Mouse (Mus musculus) heart, embryonic 16.5 days (tissue): ENCODE results near the gene Arhgap35. TPM values are rescaled to one million over a fixed set of nuclear protein-coding genes. Genes with fewer than 3 reads are reported as not detected.

Experiments used
- ATAC-seq: fragments of 200-750 bp; cut with Nextera tagmentation; replicated peaks from 2 replicates; pipeline ENCODE4 v1.8.0; 2017; ENCODE audit warnings: moderate number of reproducible peaks; ENCODE audit not compliant: insufficient read depth, low FRiP score; ENCODE audit errors: extremely low read depth
- H3K27ac ChIP-seq: fragments of 300-500 bp; sonication (generic); 2 replicates; pipeline ENCODE4 v1.5.1; 2014; ENCODE audit warnings: mild to moderate bottlenecking, low read length, control low read depth, moderate library complexity
- H3K27me3 ChIP-seq: fragments of 300-500 bp; sonication (generic); 2 replicates; pipeline ENCODE4 v1.6.1; 2014; ENCODE audit warnings: low read length, mixed read lengths; ENCODE audit not compliant: control insufficient read depth, insufficient read depth
- H3K36me3 ChIP-seq: fragments of 300-500 bp; sonication (generic); 2 replicates; pipeline ENCODE4 v1.6.1; 2014; ENCODE audit not compliant: control insufficient read depth, insufficient read depth
- H3K4me1 ChIP-seq: fragments of 300-500 bp; sonication (generic); 2 replicates; pipeline ENCODE4 v1.6.1; 2014; ENCODE audit warnings: low read length, mixed read lengths; ENCODE audit not compliant: control insufficient read depth, insufficient read depth
- H3K4me2 ChIP-seq: fragments of 300-500 bp; sonication (generic); 2 replicates; pipeline ENCODE4 v1.6.1; 2014; ENCODE audit warnings: low read depth, mild to moderate bottlenecking, control low read depth, low read length
- H3K4me3 ChIP-seq: fragments of 300-500 bp; sonication (generic); 2 replicates; pipeline ENCODE4 v1.5.1; 2014; ENCODE audit warnings: mild to moderate bottlenecking, control low read depth, low read length
- H3K9ac ChIP-seq: fragments of 300-500 bp; sonication (generic); 2 replicates; pipeline ENCODE4 v1.6.1; 2014; ENCODE audit warnings: low read length, control low read depth
- H3K9me3 ChIP-seq: fragments of 300-500 bp; sonication (generic); replicated peaks from 2 replicates; pipeline ENCODE4 v1.6.1; 2016; ENCODE audit warnings: low read length; ENCODE audit not compliant: control insufficient read depth
- WGBS: fragments of 180-500 bp; shearing (Covaris S2); extraction: QIAGEN DNeasy Blood & Tissue Kit; methylation state at CpG from one replicate; pipeline ENCODE4 v1.1.7; 2014; 5-methylcytosine and 5-hydroxymethylcytosine counted together
- polyA plus RNA-seq: library from polyadenylated mRNA; unstranded; fragments of >200 nt; fragmentation: Nextera tagmentation; extraction: Ambion mirVana; gene quantifications from 2 replicates; pipeline ENCODE4 v1.2.1, GENCODE M21; 2015

Arhgap35 gene
- polyA plus RNA-seq, 1 experiment from 2014 or later = 12.9 TPM

DNA sequence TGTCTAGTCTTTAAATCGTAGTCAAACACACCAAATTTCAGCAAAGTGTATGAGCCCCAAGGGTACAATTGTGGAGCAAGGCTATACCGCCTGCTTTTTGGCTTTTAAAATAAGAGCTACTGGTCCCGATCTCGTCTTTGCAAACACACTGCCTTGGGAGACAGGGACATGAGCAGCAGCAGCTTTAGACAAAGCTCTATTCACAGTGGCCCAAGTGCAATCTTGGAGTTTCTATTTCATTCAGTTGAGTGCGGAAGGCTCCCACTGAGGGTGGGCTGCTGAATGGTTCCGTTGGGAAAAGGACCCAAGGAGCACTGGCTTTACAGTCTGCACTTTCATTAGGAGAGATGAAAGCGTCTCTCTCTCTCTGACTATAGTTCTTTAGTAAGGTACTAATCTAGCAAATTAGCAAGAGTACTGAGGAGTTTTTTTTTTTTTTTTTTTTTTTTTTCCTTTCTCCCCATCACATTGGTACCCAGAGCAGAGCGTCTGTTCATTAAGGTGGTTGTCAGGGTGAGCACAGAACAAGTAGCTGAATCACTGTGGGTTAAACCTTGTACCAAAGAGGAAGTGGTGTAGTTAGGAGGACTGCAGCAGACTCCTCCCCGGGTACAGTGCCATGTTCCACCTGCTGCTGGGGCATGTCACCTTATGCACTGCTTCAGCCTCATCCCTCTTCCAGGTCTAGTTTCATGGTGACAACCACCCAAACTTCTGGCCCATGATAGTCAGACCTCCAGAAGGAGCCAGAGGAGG is 56.8 kb downstream of the Arhgap35 start:
- Histone ChIP-seq H3K4me1 (peaks cover 44% of the 10 kb centered on the region), H3K4me3 (no peak overlapping the region), H3K27ac (no peak overlapping the region), H3K27me3 (no peaks in the 10 kb centered on the region), H3K4me2 (no peak overlapping the region), H3K9ac (no peak overlapping the region), H3K9me3 (no peaks in the 10 kb centered on the region), H3K36me3 (peaks cover 23% of the 10 kb centered on the region)
- WGBS = 74% methylated on average over 9 of the region's 9 CpGs
- no peak for ATAC-seq

DNA sequence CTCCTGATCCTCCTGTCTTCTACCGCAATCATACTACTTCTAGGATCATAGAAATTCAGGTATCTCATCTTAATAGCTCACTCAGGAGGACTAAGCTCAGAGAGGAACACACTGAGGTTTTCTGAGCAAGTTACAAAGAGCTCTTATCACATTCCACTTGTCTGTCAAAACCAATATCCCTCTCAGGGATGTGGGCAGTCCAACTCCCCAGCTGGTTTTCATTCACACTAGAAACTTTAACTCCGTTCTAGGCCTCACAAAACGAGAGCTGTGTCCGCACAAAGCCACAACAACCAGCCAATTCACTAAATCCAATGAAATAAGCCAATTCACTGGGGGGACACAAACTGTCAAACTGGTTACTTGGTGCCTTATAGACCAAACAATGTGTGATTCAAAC is 57.5 kb downstream of the Arhgap35 start:
- Histone ChIP-seq H3K4me2 (no peak overlapping the region), H3K27me3 (no peaks in the 10 kb centered on the region), H3K4me3 (no peak overlapping the region), H3K9ac (no peak overlapping the region), H3K36me3 (peaks cover 16% of the 10 kb centered on the region), H3K27ac (peak overlapping the region; percentile 36; the same call in 1 of the 2 replicates), H3K4me1 (peaks cover 44% of the 10 kb centered on the region), H3K9me3 (no peaks in the 10 kb centered on the region)
- WGBS = 41% methylated on average over 4 of the region's 4 CpGs
- no peak for ATAC-seq

DNA sequence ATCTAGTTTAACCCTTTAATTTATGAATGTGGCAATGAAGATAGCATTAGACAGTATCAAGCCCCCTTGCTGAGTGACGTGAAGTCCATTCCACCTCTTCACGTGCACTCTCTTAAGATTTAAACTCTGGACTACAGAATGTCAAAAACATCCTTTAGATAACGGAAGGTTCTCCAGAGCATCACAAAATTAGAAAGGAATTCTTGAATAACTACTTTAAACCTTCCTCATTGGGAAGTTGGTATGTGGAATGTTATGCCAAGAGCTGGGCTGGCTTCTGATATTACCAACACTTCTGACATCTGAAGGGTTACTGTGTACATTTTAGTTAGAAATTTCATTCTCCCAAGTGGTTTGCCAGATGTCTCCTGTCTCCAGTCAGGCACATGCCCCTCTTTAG is 60.6 kb downstream of the Arhgap35 start:
- H3K4me2 ChIP-seq = no peak overlapping the region
- H3K27me3 ChIP-seq = no peaks in the 10 kb centered on the region
- no peak overlapping the region for H3K9ac ChIP-seq
- H3K27ac ChIP-seq = peak overlapping the region; percentile 47
- ATAC-seq = no peak
- H3K9me3 ChIP-seq = no peaks in the 10 kb centered on the region
- H3K4me1 ChIP-seq = peaks cover 41% of the 10 kb centered on the region
- H3K4me3 ChIP-seq = no peak overlapping the region
- no peaks in the 10 kb centered on the region for H3K36me3 ChIP-seq
- WGBS = 48% methylated on average over 3 of the region's 3 CpGs

DNA sequence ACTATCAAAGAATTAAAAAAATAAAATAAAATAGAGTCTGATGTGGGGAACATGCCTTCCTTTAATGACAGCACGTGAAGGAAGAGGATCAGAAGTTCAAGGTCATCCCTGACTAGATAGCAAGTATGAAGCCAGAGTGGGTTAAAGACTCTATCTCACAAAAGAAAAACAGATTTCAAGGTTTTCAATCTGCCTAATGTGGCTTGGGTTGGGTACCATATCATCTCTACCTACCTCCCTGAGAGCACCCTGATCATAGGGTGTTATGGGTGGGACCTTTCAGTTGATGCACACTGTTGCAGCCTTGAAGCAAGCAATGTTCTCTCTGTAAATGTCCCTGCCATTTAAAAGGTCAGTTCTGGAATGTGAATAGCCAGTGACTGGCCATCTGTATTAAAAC is 63.2 kb downstream of the Arhgap35 start:
- WGBS = 71% methylated on average over 1 of the region's 1 CpGs
- H3K4me3 ChIP-seq = no peak overlapping the region
- peaks cover 21% of the 10 kb centered on the region for H3K4me1 ChIP-seq
- H3K36me3 ChIP-seq = peaks cover 5% of the 10 kb centered on the region
- H3K27me3 ChIP-seq = no peaks in the 10 kb centered on the region
- H3K4me2 ChIP-seq = no peak overlapping the region
- no peaks in the 10 kb centered on the region for H3K9me3 ChIP-seq
- no peak overlapping the region for H3K9ac ChIP-seq
- no peak overlapping the region for H3K27ac ChIP-seq
- no peak for ATAC-seq

DNA sequence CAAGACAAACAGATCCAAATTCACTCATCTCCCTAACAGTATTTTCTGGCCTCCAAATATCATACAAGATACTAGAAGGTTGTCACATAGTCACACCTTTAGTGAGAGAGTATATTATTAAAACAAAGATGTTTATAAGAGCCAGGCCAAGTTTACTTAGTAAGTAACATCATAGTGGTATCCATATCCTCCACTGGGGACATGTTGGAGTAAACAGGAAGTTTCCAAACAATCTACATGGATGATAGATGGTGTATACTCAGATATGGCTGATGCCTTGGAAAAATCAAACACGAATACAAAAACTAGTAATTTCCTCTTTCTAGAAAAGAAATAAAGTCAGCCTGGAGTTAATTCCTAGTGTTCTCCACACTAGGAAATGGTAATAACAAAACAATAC is 65.5 kb downstream of the Arhgap35 start:
- Histone ChIP-seq H3K4me2 (no peak overlapping the region), H3K27ac (no peak overlapping the region), H3K4me1 (peaks cover 3% of the 10 kb centered on the region), H3K36me3 (peaks cover 22% of the 10 kb centered on the region), H3K27me3 (no peaks in the 10 kb centered on the region), H3K9me3 (no peaks in the 10 kb centered on the region), H3K9ac (no peak overlapping the region), H3K4me3 (no peak overlapping the region)
- 75% methylated on average over 1 of the region's 1 CpGs for WGBS
- no peak for ATAC-seq

DNA sequence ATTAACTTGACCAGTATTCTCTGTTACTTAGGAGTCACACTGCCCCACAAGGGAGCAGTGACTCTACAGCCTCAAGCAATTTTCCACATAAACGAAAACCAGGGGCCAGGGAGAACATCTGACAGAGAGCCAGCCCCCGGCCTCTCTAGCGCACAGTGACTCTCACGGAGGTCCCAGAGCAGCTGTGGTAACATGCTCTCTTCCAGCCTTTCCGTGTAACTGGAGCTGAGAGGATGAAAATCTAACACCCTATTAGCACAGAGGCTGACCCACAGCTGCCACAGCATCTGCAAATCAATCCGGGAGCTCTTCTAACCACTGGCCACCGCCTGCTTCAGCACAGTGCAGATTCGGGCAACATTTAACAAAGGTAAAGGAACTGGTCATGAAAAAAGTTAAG is 70.0 kb downstream of the Arhgap35 start:
- WGBS = 78% methylated on average over 8 of the region's 8 CpGs
- H3K4me1 ChIP-seq = no peaks in the 10 kb centered on the region
- peaks cover 33% of the 10 kb centered on the region for H3K36me3 ChIP-seq
- no peak for ATAC-seq
- no peak overlapping the region for H3K27ac ChIP-seq
- no peaks in the 10 kb centered on the region for H3K9me3 ChIP-seq
- no peak overlapping the region for H3K4me3 ChIP-seq
- no peak overlapping the region for H3K4me2 ChIP-seq
- no peaks in the 10 kb centered on the region for H3K27me3 ChIP-seq
- no peak overlapping the region for H3K9ac ChIP-seq

DNA sequence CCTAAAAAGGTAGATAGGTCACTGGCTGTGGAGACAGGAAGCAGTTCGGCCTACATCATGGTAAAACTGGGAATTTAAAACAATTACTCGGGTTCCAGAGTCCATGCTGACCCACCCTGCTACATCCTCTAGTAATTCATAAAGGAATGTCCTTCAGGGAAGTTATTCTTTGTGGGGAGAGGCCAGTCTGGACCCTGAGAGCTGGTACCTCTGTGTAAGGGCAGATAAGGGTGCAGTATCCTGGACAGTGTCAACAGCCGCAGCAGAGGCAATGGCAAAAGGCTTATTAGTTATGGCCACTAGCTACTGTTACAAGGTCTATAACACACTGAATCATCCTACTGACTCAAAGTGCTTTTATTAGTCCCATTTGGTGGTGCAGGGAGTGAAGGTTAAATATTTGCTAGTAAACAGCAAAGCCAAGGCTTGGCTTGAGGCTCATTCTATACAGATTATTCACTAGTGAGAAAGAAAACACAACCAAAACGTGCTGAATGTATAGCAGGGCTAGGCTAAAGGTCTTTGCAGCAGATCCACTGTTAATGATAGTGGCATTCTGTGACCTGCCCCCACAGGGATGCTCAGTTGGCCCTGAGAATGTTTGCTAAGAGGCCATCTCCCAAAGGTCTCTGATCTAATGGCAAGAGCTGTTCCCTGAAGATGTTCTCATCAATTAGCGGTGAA is 77.4 kb downstream of the Arhgap35 start:
- Histone ChIP-seq H3K27ac (no peak overlapping the region), H3K27me3 (no peaks in the 10 kb centered on the region), H3K4me2 (no peak overlapping the region), H3K36me3 (peaks cover 21% of the 10 kb centered on the region), H3K9me3 (no peaks in the 10 kb centered on the region), H3K4me3 (no peak overlapping the region), H3K9ac (no peak overlapping the region), H3K4me1 (0 out of 2 replicates have a peak, but pooled peaks cover 2% of the 10 kb centered on the region)
- WGBS = 77% methylated on average over 5 of the region's 5 CpGs
- no peak for ATAC-seq

DNA sequence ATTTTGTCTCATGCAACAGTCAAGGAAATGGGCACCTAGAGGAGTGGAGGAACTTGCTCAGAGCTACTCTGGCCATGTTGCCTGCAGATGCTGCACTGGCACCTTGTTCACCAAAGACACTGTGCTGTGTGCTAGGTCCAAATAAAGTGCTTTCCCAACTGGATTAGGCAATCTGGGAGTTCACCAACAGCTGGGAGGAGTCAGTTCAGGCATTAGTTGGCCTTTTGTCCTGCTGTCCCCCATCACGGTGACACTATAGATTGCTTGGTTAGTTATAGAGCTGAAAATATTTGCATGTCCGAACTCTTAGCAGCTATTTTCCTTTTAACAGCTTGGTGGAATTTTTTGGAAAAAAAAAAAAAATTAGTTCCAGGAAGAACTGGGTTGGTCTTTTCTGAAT is 88.8 kb downstream of the Arhgap35 start:
- H3K4me3 ChIP-seq = no peak overlapping the region
- no peaks in the 10 kb centered on the region for H3K27me3 ChIP-seq
- H3K4me1 ChIP-seq = peaks cover 25% of the 10 kb centered on the region
- H3K9me3 ChIP-seq = no peaks in the 10 kb centered on the region
- no peak overlapping the region for H3K4me2 ChIP-seq
- no peaks in the 10 kb centered on the region for H3K36me3 ChIP-seq
- no peak for ATAC-seq
- 70% methylated on average over 2 of the region's 2 CpGs for WGBS
- no peak overlapping the region for H3K9ac ChIP-seq
- no peak overlapping the region for H3K27ac ChIP-seq

DNA sequence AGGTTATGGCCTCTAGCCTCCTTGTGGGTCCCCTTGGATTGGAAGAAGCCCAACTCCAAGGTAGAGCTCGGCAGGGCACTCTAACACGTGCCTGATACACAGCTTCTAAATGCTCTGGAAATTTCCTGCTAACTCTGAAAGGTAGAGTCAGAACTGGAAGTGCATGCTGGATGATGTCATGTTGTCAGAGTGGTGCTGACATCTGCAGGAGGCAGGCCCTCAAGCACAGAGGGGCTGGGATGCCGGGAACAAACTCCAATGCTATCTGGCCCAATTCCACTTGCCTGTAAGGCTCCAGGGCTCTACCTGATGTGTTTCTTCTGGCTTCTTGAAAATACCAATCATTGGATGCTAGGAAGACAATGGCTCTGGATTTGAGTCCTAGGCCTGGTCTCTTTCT is 89.3 kb downstream of the Arhgap35 start:
- no peak overlapping the region for H3K9ac ChIP-seq
- peaks cover 25% of the 10 kb centered on the region for H3K4me1 ChIP-seq
- no peak overlapping the region for H3K4me3 ChIP-seq
- peak; percentile 75 for ATAC-seq
- H3K36me3 ChIP-seq = no peaks in the 10 kb centered on the region
- 32% methylated on average over 3 of the region's 3 CpGs for WGBS
- H3K4me2 ChIP-seq = no peak overlapping the region
- peak overlapping the region; percentile 80 for H3K27ac ChIP-seq
- no peaks in the 10 kb centered on the region for H3K27me3 ChIP-seq
- no peaks in the 10 kb centered on the region for H3K9me3 ChIP-seq
